Mouse (Mus musculus): ENCODE data around the gene Epn1. TPM values are rescaled to one million over a fixed set of nuclear protein-coding genes. Genes with fewer than 3 reads are reported as not detected.

Epn1 gene
- total and polyA plus RNA-seq, 2 experiments from 2014 or later, result 111 to 433 TPM

GRCm38 (mm10) chr7:5057804-5058203 lies 22.2 kb upstream of the Epn1 start:
- no peaks in the 10 kb centered on the region for H3K9me3 ChIP-seq (ENCODE audit: low read length)
- H3K4me2 ChIP-seq (ENCODE audit: low read depth, low read length), result peak overlapping the region; percentile 71
- 25% methylated on average over 11 of the region's 11 CpGs for WGBS
- peak overlapping the region; percentile 49 for H3K4me3 ChIP-seq (ENCODE audit: low read length)
- peak overlapping the region; percentile 56; the same call in 1 of the 2 replicates for H3K9ac ChIP-seq (replicated peaks; ENCODE audit: low read length)
- peaks cover 32% of the 10 kb centered on the region for H3K4me1 ChIP-seq (ENCODE audit: insufficient read depth, low read length)
- H3K27ac ChIP-seq, result no peak overlapping the region
- DNase-seq (ENCODE audit: low spot score) (no peak), ATAC-seq (no peak)
- peaks cover 11% of the 10 kb centered on the region; the same call in 1 of the 2 replicates for H3K27me3 ChIP-seq (ENCODE audit: insufficient read depth, low read length)
- no peaks in the 10 kb centered on the region for H3K36me3 ChIP-seq (ENCODE audit: insufficient read depth, low read length)
- peak; percentile 33 for TF ChIP-seq CTCF (IDR thresholded peaks at IDR 0.05; ENCODE audit: low read depth)

GRCm38 (mm10) chr7:5058631-5059030 lies 21.4 kb upstream of the Epn1 start:
- Histone ChIP-seq H3K4me3 (ENCODE audit: low read length) (no peak overlapping the region), H3K9me3 (ENCODE audit: low read length) (no peaks in the 10 kb centered on the region), H3K36me3 (ENCODE audit: insufficient read depth, low read length) (no peaks in the 10 kb centered on the region), H3K4me2 (ENCODE audit: low read depth, low read length) (no peak overlapping the region), H3K27me3 (ENCODE audit: insufficient read depth, low read length) (0 out of 2 replicates have a peak, but pooled peaks cover 11% of the 10 kb centered on the region), H3K9ac (replicated peaks; ENCODE audit: low read length) (no peak overlapping the region), H3K4me1 (ENCODE audit: insufficient read depth, low read length) (peaks cover 29% of the 10 kb centered on the region), H3K27ac (no peak overlapping the region)
- ATAC-seq, result no peak
- no peak for DNase-seq (ENCODE audit: low spot score)
- WGBS, result 96% methylated on average over 1 of the region's 1 CpGs
- TF ChIP-seq CTCF (IDR thresholded peaks at IDR 0.05; ENCODE audit: low read depth), result no peak

GRCm38 (mm10) chr7:5059421-5059820 lies 20.6 kb upstream of the Epn1 start:
- Histone ChIP-seq H3K4me1 (ENCODE audit: insufficient read depth, low read length) (peaks cover 34% of the 10 kb centered on the region), H3K9me3 (ENCODE audit: low read length) (no peaks in the 10 kb centered on the region), H3K36me3 (ENCODE audit: insufficient read depth, low read length) (no peaks in the 10 kb centered on the region), H3K9ac (replicated peaks; ENCODE audit: low read length) (no peak overlapping the region), H3K4me2 (ENCODE audit: low read depth, low read length) (no peak overlapping the region), H3K27ac (peak overlapping the region; percentile 99), H3K4me3 (ENCODE audit: low read length) (no peak overlapping the region), H3K27me3 (ENCODE audit: insufficient read depth, low read length) (0 out of 2 replicates have a peak, but pooled peaks cover 11% of the 10 kb centered on the region)
- TF ChIP-seq CTCF (IDR thresholded peaks at IDR 0.05; ENCODE audit: low read depth), result no peak
- no peak for DNase-seq (ENCODE audit: low spot score)
- ATAC-seq, result no peak
- WGBS, result 91% methylated on average over 12 of the region's 12 CpGs

- DNase-seq (ENCODE audit: low spot score), result peak; percentile 93
- Histone ChIP-seq H3K4me3 (ENCODE audit: low read length) (peak overlapping the region; percentile 70), H3K27ac (peak overlapping the region; percentile 99), H3K27me3 (ENCODE audit: insufficient read depth, low read length) (0 out of 2 replicates have a peak, but pooled peaks cover 5% of the 10 kb centered on the region), H3K4me2 (ENCODE audit: low read depth, low read length) (peak overlapping the region; percentile 93), H3K9me3 (ENCODE audit: low read length) (no peaks in the 10 kb centered on the region), H3K36me3 (ENCODE audit: insufficient read depth, low read length) (no peaks in the 10 kb centered on the region), H3K4me1 (ENCODE audit: insufficient read depth, low read length) (peaks cover 34% of the 10 kb centered on the region), H3K9ac (replicated peaks; ENCODE audit: low read length) (peak overlapping the region; percentile 79)
- ATAC-seq, result no peak
- TF ChIP-seq CTCF (IDR thresholded peaks at IDR 0.05; ENCODE audit: low read depth), result peak; percentile 80
- WGBS, result 3% methylated on average over 27 of the region's 27 CpGs
Measured at GRCm38 (mm10) chr7:5060239-5060731, 19.8 kb upstream of the Epn1 start.

- Histone ChIP-seq H3K4me1 (ENCODE audit: insufficient read depth, low read length) (peaks cover 29% of the 10 kb centered on the region), H3K4me3 (ENCODE audit: low read length) (peak overlapping the region; percentile 70), H3K27me3 (ENCODE audit: insufficient read depth, low read length) (no peaks in the 10 kb centered on the region), H3K9me3 (ENCODE audit: low read length) (no peaks in the 10 kb centered on the region), H3K36me3 (ENCODE audit: insufficient read depth, low read length) (peaks cover 1% of the 10 kb centered on the region; the same call in 1 of the 2 replicates), H3K9ac (replicated peaks; ENCODE audit: low read length) (peak overlapping the region; percentile 79), H3K27ac (peak overlapping the region; percentile 99), H3K4me2 (ENCODE audit: low read depth, low read length) (peak overlapping the region; percentile 93)
- TF ChIP-seq CTCF (IDR thresholded peaks at IDR 0.05; ENCODE audit: low read depth), result peak; percentile 70
- WGBS, result 0% methylated on average over 60 of the region's 60 CpGs
- DNase-seq (ENCODE audit: low spot score) (peak; percentile 100), ATAC-seq (peak; percentile 89)
Measured at GRCm38 (mm10) chr7:5060944-5061773, 18.9 kb upstream of the Epn1 start.

- ATAC-seq, result peak; percentile 83
- H3K27ac ChIP-seq, result peak within 1 kb of the TSS; percentile 99
- H3K4me3 ChIP-seq (ENCODE audit: low read length), result peak within 1 kb of the TSS; percentile 70
- no peaks in the 10 kb centered on the region for H3K27me3 ChIP-seq (ENCODE audit: insufficient read depth, low read length)
- peak; percentile 95 for DNase-seq (ENCODE audit: low spot score)
- no peaks in the 10 kb centered on the region for H3K9me3 ChIP-seq (ENCODE audit: low read length)
- H3K36me3 ChIP-seq (ENCODE audit: insufficient read depth, low read length), result peaks cover 4% of the 10 kb centered on the region; the same call in 1 of the 2 replicates
- 1% methylated on average over 59 of the region's 65 CpGs for WGBS
- no peak; the same call in 1 of the 2 replicates for TF ChIP-seq CTCF (IDR thresholded peaks at IDR 0.05; ENCODE audit: low read depth)
- H3K4me2 ChIP-seq (ENCODE audit: low read depth, low read length), result peak within 1 kb of the TSS; percentile 93
- peak within 1 kb of the TSS; percentile 79 for H3K9ac ChIP-seq (replicated peaks; ENCODE audit: low read length)
- peaks cover 29% of the 10 kb centered on the region for H3K4me1 ChIP-seq (ENCODE audit: insufficient read depth, low read length)
Measured at GRCm38 (mm10) chr7:5061774-5062359, 18.2 kb upstream of the Epn1 start, which contains the start of gene U2af2. U2af2 (plus strand) TSS chr7:5062143.
